Mouse (Mus musculus) heart, embryonic 12.5 days (tissue): Measurements from ENCODE around the gene Sh3gl3. TPM values are rescaled to one million over a fixed set of nuclear protein-coding genes. Genes with fewer than 3 reads are reported as not detected.

Source experiments
- ATAC-seq: fragments of 200-750 bp; cut with Nextera tagmentation; 2 replicates; pipeline ENCODE4 v1.8.0; 2017; ENCODE audit warnings: moderate TSS enrichment, moderate library complexity; ENCODE audit not compliant: insufficient number of reproducible peaks, low FRiP score
- H3K27ac ChIP-seq: fragments of 300-500 bp; sonication (generic); 2 replicates; pipeline ENCODE4 v1.5.1; 2016; ENCODE audit warnings: mild to moderate bottlenecking, moderate library complexity; ENCODE audit not compliant: poor library complexity, severe bottlenecking
- H3K27me3 ChIP-seq: fragments of 300-500 bp; sonication (generic); replicated peaks from 2 replicates; pipeline ENCODE4 v1.6.1; 2016; ENCODE audit warnings: mild to moderate bottlenecking, moderate library complexity
- H3K36me3 ChIP-seq: fragments of 300-500 bp; sonication (generic); 2 replicates; pipeline ENCODE4 v1.6.1; 2016; ENCODE audit warnings: mild to moderate bottlenecking, moderate library complexity
- H3K4me1 ChIP-seq: fragments of 300-500 bp; sonication (generic); replicated peaks from 2 replicates; pipeline ENCODE4 v1.6.1; 2016; ENCODE audit warnings: mild to moderate bottlenecking
- H3K4me2 ChIP-seq: fragments of 300-500 bp; sonication (generic); 2 replicates; pipeline ENCODE4 v1.6.1; 2016; ENCODE audit warnings: mild to moderate bottlenecking, moderate library complexity
- H3K4me3 ChIP-seq: fragments of 300-500 bp; sonication (generic); 2 replicates; pipeline ENCODE4 v1.5.1; 2016; ENCODE audit warnings: mild to moderate bottlenecking
- H3K9ac ChIP-seq: fragments of 300-500 bp; sonication (generic); 2 replicates; pipeline ENCODE4 v1.6.1; 2016; ENCODE audit warnings: mild to moderate bottlenecking, moderate library complexity
- H3K9me3 ChIP-seq: fragments of 300-500 bp; sonication (generic); replicated peaks from 2 replicates; pipeline ENCODE4 v1.6.1; 2016; ENCODE audit warnings: mild to moderate bottlenecking, moderate library complexity
- WGBS: fragments of 180-500 bp; shearing (Covaris S2); methylation state at CpG from one replicate; pipeline ENCODE4 v1.1.7; 2016; 5-methylcytosine and 5-hydroxymethylcytosine counted together
- polyA plus RNA-seq: library from polyadenylated mRNA; unstranded; fragments of >200 nt; fragmentation: Nextera tagmentation; extraction: Ambion mirVana; gene quantifications from 2 replicates; pipeline ENCODE4 v1.2.1, GENCODE M21; 2016

Sh3gl3 gene
- polyA plus RNA-seq, 1 experiment from 2014 or later: 6.4 TPM

GRCm38 (mm10) chr7:82192512-82192911 lies 18.9 kb downstream of the Sh3gl3 start:
- no peak overlapping the region for H3K4me3 ChIP-seq
- no peak overlapping the region for H3K4me2 ChIP-seq
- 77% methylated on average over 4 of the region's 4 CpGs for WGBS
- no peaks in the 10 kb centered on the region for H3K9me3 ChIP-seq
- H3K4me1 ChIP-seq: no peaks in the 10 kb centered on the region
- H3K9ac ChIP-seq: no peak overlapping the region
- H3K36me3 ChIP-seq: no peaks in the 10 kb centered on the region
- no peak overlapping the region for H3K27ac ChIP-seq
- no peak for ATAC-seq
- H3K27me3 ChIP-seq: no peaks in the 10 kb centered on the region

GRCm38 (mm10) chr7:82203111-82203510 lies 29.5 kb downstream of the Sh3gl3 start:
- H3K36me3 ChIP-seq: no peaks in the 10 kb centered on the region
- H3K4me3 ChIP-seq: no peak overlapping the region
- WGBS: 77% methylated on average over 7 of the region's 7 CpGs
- H3K27ac ChIP-seq: no peak overlapping the region
- H3K4me2 ChIP-seq: no peak overlapping the region
- H3K4me1 ChIP-seq: peaks cover 7% of the 10 kb centered on the region; the same call in 1 of the 2 replicates
- ATAC-seq: no peak
- H3K9ac ChIP-seq: no peak overlapping the region
- H3K9me3 ChIP-seq: no peaks in the 10 kb centered on the region
- H3K27me3 ChIP-seq: no peaks in the 10 kb centered on the region

GRCm38 (mm10) chr7:82204014-82204784 lies 30.6 kb downstream of the Sh3gl3 start:
- no peaks in the 10 kb centered on the region for H3K27me3 ChIP-seq
- peak; percentile 75 for ATAC-seq
- H3K9ac ChIP-seq: no peak overlapping the region
- no peak overlapping the region for H3K4me3 ChIP-seq
- H3K4me1 ChIP-seq: peaks cover 7% of the 10 kb centered on the region; the same call in 1 of the 2 replicates
- H3K27ac ChIP-seq: no peak overlapping the region
- no peak overlapping the region for H3K4me2 ChIP-seq
- H3K36me3 ChIP-seq: no peaks in the 10 kb centered on the region
- WGBS: 58% methylated on average over 12 of the region's 12 CpGs
- no peaks in the 10 kb centered on the region for H3K9me3 ChIP-seq

- no peak for ATAC-seq
- no peaks in the 10 kb centered on the region for H3K9me3 ChIP-seq
- H3K36me3 ChIP-seq: no peaks in the 10 kb centered on the region
- H3K4me2 ChIP-seq: no peak overlapping the region
- no peak overlapping the region for H3K9ac ChIP-seq
- H3K27me3 ChIP-seq: no peaks in the 10 kb centered on the region
- 66% methylated on average over 3 of the region's 3 CpGs for WGBS
- no peak overlapping the region for H3K4me3 ChIP-seq
- no peak overlapping the region for H3K27ac ChIP-seq
- H3K4me1 ChIP-seq: peaks cover 7% of the 10 kb centered on the region; the same call in 1 of the 2 replicates
These were observed 31.3 kb downstream of the Sh3gl3 start for GRCm38 (mm10) chr7:82204975-82205374.

- H3K36me3 ChIP-seq: no peaks in the 10 kb centered on the region
- H3K4me2 ChIP-seq: no peak overlapping the region
- no peaks in the 10 kb centered on the region for H3K9me3 ChIP-seq
- no peak overlapping the region for H3K9ac ChIP-seq
- 80% methylated on average over 8 of the region's 8 CpGs for WGBS
- ATAC-seq: no peak
- H3K4me1 ChIP-seq: peaks cover 7% of the 10 kb centered on the region; the same call in 1 of the 2 replicates
- no peak overlapping the region for H3K4me3 ChIP-seq
- no peak overlapping the region for H3K27ac ChIP-seq
- H3K27me3 ChIP-seq: no peaks in the 10 kb centered on the region
These were observed 33.1 kb downstream of the Sh3gl3 start for GRCm38 (mm10) chr7:82206787-82207186.

- ATAC-seq: no peak
- Histone ChIP-seq H3K4me2 (no peak overlapping the region), H3K9ac (no peak overlapping the region), H3K27ac (no peak overlapping the region), H3K4me3 (no peak overlapping the region), H3K9me3 (no peaks in the 10 kb centered on the region), H3K36me3 (no peaks in the 10 kb centered on the region), H3K27me3 (peaks cover 4% of the 10 kb centered on the region; the same call in 1 of the 2 replicates), H3K4me1 (0 out of 2 replicates have a peak, but pooled peaks cover 6% of the 10 kb centered on the region)
- whole genome bisulfite sequencing: 84% methylated on average over 9 of the region's 9 CpGs
These were observed 47.8 kb downstream of the Sh3gl3 start for GRCm38 (mm10) chr7:82221380-82221933.

GRCm38 (mm10) chr7:82223906-82224846 lies 50.5 kb downstream of the Sh3gl3 start:
- Histone ChIP-seq H3K27ac (no peak overlapping the region), H3K27me3 (peaks cover 4% of the 10 kb centered on the region; the same call in 1 of the 2 replicates), H3K4me2 (no peak overlapping the region), H3K4me3 (no peak overlapping the region), H3K9ac (no peak overlapping the region), H3K36me3 (no peaks in the 10 kb centered on the region), H3K4me1 (0 out of 2 replicates have a peak, but pooled peaks cover 6% of the 10 kb centered on the region), H3K9me3 (no peaks in the 10 kb centered on the region)
- ATAC-seq: no peak
- 25% methylated on average over 10 of the region's 10 CpGs for WGBS

GRCm38 (mm10) chr7:82233201-82233600 lies 59.6 kb downstream of the Sh3gl3 start:
- ATAC-seq: no peak
- Histone ChIP-seq H3K9ac (no peak overlapping the region), H3K9me3 (no peaks in the 10 kb centered on the region), H3K27ac (no peak overlapping the region), H3K36me3 (no peaks in the 10 kb centered on the region), H3K4me3 (no peak overlapping the region), H3K27me3 (no peaks in the 10 kb centered on the region), H3K4me2 (no peak overlapping the region), H3K4me1 (peaks cover 16% of the 10 kb centered on the region; the same call in 1 of the 2 replicates)
- WGBS: 66% methylated on average over 7 of the region's 7 CpGs

- H3K4me2 ChIP-seq: no peak overlapping the region
- H3K36me3 ChIP-seq: no peaks in the 10 kb centered on the region
- H3K4me1 ChIP-seq: peaks cover 16% of the 10 kb centered on the region; the same call in 1 of the 2 replicates
- H3K9ac ChIP-seq: no peak overlapping the region
- ATAC-seq: peak; percentile 60
- H3K27ac ChIP-seq: peak overlapping the region; percentile 14; the same call in 1 of the 2 replicates
- WGBS: 28% methylated on average over 11 of the region's 11 CpGs
- no peaks in the 10 kb centered on the region for H3K9me3 ChIP-seq
- no peaks in the 10 kb centered on the region for H3K27me3 ChIP-seq
- H3K4me3 ChIP-seq: no peak overlapping the region
These were observed 60.6 kb downstream of the Sh3gl3 start for GRCm38 (mm10) chr7:82234010-82234897.

- ATAC-seq: no peak
- Histone ChIP-seq H3K4me1 (peaks cover 16% of the 10 kb centered on the region; the same call in 1 of the 2 replicates), H3K27ac (peak overlapping the region; percentile 14; the same call in 1 of the 2 replicates)
These were observed 61.3 kb downstream of the Sh3gl3 start for GRCm38 (mm10) chr7:82234898-82235290.

More at GRCm38 (mm10) chr7:82234898-82235290, 61.3 kb downstream of the Sh3gl3 start:
- Histone ChIP-seq H3K27me3 (no peaks in the 10 kb centered on the region), H3K9me3 (no peaks in the 10 kb centered on the region), H3K4me3 (no peak overlapping the region), H3K4me2 (no peak overlapping the region), H3K9ac (no peak overlapping the region), H3K36me3 (no peaks in the 10 kb centered on the region)
- WGBS: 14% methylated on average over 3 of the region's 4 CpGs
